Mouse (Mus musculus) G1E (cell line): Measurements from ENCODE around the gene Arih1. TPM values are rescaled to one million over a fixed set of nuclear protein-coding genes. Genes with fewer than 3 reads are reported as not detected.
A peak's percentile ranks its signal among the peaks of the same experiment; 100 is the strongest.
"Not testable (repeated sequence)": the region's sequence is repeated elsewhere in the genome, so short reads cannot be mapped to it uniquely, and the experiment has no call there.

Experiments
- ATAC-seq: 2 replicates; pipeline ENCODE4 v1.8.0; 2016; ENCODE audit warnings: mild to moderate bottlenecking; ENCODE audit not compliant: insufficient number of reproducible peaks, poor library complexity, low FRiP score, severe bottlenecking; ENCODE audit errors: extremely low read depth
- DNase-seq: peaks from one replicate; pipeline ENCODE4 v3.0.0; 2012; ENCODE audit warnings: low spot score
- H3K27me3 ChIP-seq: 2 replicates; pipeline ENCODE4 v1.6.1; 2012; ENCODE audit warnings: mild to moderate bottlenecking, low read length, inconsistent platforms; ENCODE audit not compliant: insufficient read depth
- H3K36me3 ChIP-seq: replicated peaks from 2 replicates; pipeline ENCODE3; 2012; ENCODE audit warnings: mild to moderate bottlenecking, inconsistent platforms
- H3K4me1 ChIP-seq: 2 replicates; pipeline ENCODE4 v1.6.1; 2012; ENCODE audit warnings: low read depth, low read length, inconsistent platforms, mixed read lengths; ENCODE audit not compliant: insufficient read depth
- H3K4me3 ChIP-seq: 2 replicates; pipeline ENCODE4 v1.5.1; 2012; ENCODE audit warnings: low read depth, mild to moderate bottlenecking, inconsistent platforms, low read length, moderate library complexity, mixed read lengths
- H3K9me3 ChIP-seq: replicated peaks from 2 replicates; pipeline ENCODE4 v1.6.1; 2012; ENCODE audit warnings: inconsistent platforms
- CTCF ChIP-seq: IDR thresholded peaks from 2 replicates; pipeline ENCODE4 v1.5.1; 2012; ENCODE audit warnings: low read depth, low read length, inconsistent platforms, mixed read lengths
- GATA1 ChIP-seq: IDR thresholded peaks from 2 replicates; pipeline ENCODE4 v1.6.1; 2012; ENCODE audit warnings: borderline replicate concordance, low read length, inconsistent platforms, mixed read lengths
- GATA2 ChIP-seq: IDR thresholded peaks from 2 replicates; pipeline ENCODE4 v1.6.1; 2012; ENCODE audit warnings: low read depth, low read length, inconsistent platforms, borderline replicate concordance
- POLR2AphosphoS5 ChIP-seq: IDR thresholded peaks from 2 replicates; pipeline ENCODE4 v1.6.1; 2012; ENCODE audit warnings: low read depth, low read length, inconsistent platforms; ENCODE audit not compliant: insufficient replicate concordance
- TAL1 ChIP-seq: conservative IDR thresholded peaks from 2 replicates; pipeline ENCODE4 v1.6.1; 2012; ENCODE audit warnings: low read depth, low read length, inconsistent platforms, mixed read lengths
- polyA plus RNA-seq: library from polyadenylated mRNA; stranded (reverse); fragments of >175 nt; gene quantifications from 2 replicates; pipeline ENCODE4 v1.2.3, GENCODE M21; 2012
- total RNA-seq, 2 experiments: library from RNA; stranded (forward) in 1 of 2; stranded (reverse) in 1 of 2; fragments of 200-1000 nt in 1 of 2; fragments of >200 nt in 1 of 2; fragmentation: Nextera tagmentation in 1 of 2; gene quantifications; 2 replicates each; pipeline ENCODE4 v1.2.3; 2014 to 2017

The Arih1 gene
- total and polyA plus RNA-seq, 3 experiments = 47.5 to 207 (median 89.3) TPM

GRCm38 (mm10) chr9:59389086-59389485, 97.3 kb downstream of the Arih1 start:
- Histone ChIP-seq H3K27me3 (no peaks in the 10 kb centered on the region), H3K36me3 (peaks cover 38% of the 10 kb centered on the region), H3K4me1 (peaks cover 17% of the 10 kb centered on the region), H3K9me3 (no peaks in the 10 kb centered on the region), H3K4me3 (no peak overlapping the region)
- no peak for ATAC-seq
- no peak for DNase-seq
- no peak for TF ChIP-seq GATA1
- no peak for TF ChIP-seq GATA2
- TF ChIP-seq TAL1 = no peak
- TF ChIP-seq POLR2AphosphoS5 = no peak
- no peak for TF ChIP-seq CTCF

DNA sequence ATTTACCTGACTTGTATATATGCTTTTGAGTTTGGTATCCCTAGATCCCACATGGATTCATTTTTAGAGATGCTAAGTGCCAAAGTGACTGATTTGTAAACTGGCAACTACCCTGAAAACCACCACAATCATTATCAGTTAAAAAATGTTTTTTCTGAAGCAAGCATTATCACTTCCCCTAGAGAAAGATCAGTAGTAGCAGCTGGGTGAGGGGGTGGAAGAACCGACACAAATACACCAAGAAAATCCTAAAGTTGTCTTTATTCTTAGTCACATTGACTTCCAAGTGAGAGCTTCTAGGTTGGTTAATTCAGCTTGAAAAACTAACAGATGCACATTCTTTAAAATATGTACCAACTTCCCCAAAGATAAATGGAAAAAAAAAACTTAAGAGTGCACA, 98.1 kb downstream of the Arih1 start:
- Histone ChIP-seq H3K4me3 (no peak overlapping the region), H3K4me1 (peaks cover 17% of the 10 kb centered on the region), H3K9me3 (no peaks in the 10 kb centered on the region), H3K27me3 (no peaks in the 10 kb centered on the region), H3K36me3 (peaks cover 31% of the 10 kb centered on the region)
- no peak for TF ChIP-seq GATA2
- TF ChIP-seq TAL1 = no peak
- TF ChIP-seq GATA1 = no peak
- TF ChIP-seq POLR2AphosphoS5 = no peak
- no peak for TF ChIP-seq CTCF
- no peak for ATAC-seq
- no peak for DNase-seq

DNA sequence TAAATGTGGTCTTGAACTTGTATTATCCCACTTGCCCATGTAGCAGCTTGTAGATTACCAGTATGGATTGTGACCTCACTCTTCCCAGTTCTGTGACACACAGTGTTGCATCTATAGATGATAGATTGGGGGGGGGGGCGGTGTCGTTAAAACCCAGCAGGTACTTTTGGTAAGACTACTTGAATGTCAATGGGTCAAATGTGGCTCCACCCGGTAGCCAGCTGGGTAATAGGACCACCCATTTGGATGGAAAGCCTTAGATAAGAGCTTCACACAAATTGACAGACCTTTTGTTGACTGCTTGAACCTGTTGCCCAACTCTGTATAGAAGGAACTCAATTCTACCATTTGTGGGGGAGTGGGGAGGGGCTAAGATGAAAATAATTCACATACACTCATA, 99.0 kb downstream of the Arih1 start:
- H3K4me3 ChIP-seq = no peak overlapping the region
- ATAC-seq = no peak

GRCm38 (mm10) chr9:59375626-59376025, 110.8 kb downstream of the Arih1 start:
- Histone ChIP-seq H3K4me1 (no peaks in the 10 kb centered on the region), H3K36me3 (no peaks in the 10 kb centered on the region), H3K27me3 (peaks cover 16% of the 10 kb centered on the region), H3K9me3 (peaks cover 18% of the 10 kb centered on the region), H3K4me3 (no peak overlapping the region)
- TF ChIP-seq CTCF (no peak), GATA1 (no peak), POLR2AphosphoS5 (no peak), TAL1 (no peak), GATA2 (no peak)
- no peak for DNase-seq
- no peak for ATAC-seq

More for the DNA sequence above, 99.0 kb downstream of the Arih1 start:
- Histone ChIP-seq H3K4me1 (peaks cover 17% of the 10 kb centered on the region), H3K36me3 (peaks cover 23% of the 10 kb centered on the region), H3K27me3 (no peaks in the 10 kb centered on the region), H3K9me3 (no peaks in the 10 kb centered on the region)
- TF ChIP-seq POLR2AphosphoS5 = no peak
- no peak for TF ChIP-seq CTCF
- TF ChIP-seq GATA2 = no peak
- no peak for TF ChIP-seq TAL1
- no peak for TF ChIP-seq GATA1
- DNase-seq = no peak

GRCm38 (mm10) chr9:59369646-59370045, 116.8 kb downstream of the Arih1 start:
- H3K4me3 ChIP-seq = no peak overlapping the region
- no peak for TF ChIP-seq POLR2AphosphoS5
- no peak for TF ChIP-seq TAL1
- no peak for TF ChIP-seq CTCF
- no peak for TF ChIP-seq GATA1
- TF ChIP-seq GATA2 = no peak

GRCm38 (mm10) chr9:59369220-59369619, 117.2 kb downstream of the Arih1 start:
- peaks cover 22% of the 10 kb centered on the region for H3K9me3 ChIP-seq
- H3K27me3 ChIP-seq = peaks cover 15% of the 10 kb centered on the region
- ATAC-seq (no peak), DNase-seq (no peak)
- 0 out of 2 replicates have a peak, but pooled peaks cover 2% of the 10 kb centered on the region for H3K4me1 ChIP-seq
- TF ChIP-seq TAL1 (no peak), GATA1 (no peak), POLR2AphosphoS5 (no peak), GATA2 (no peak), CTCF (no peak)
- no peaks in the 10 kb centered on the region for H3K36me3 ChIP-seq
- no peak overlapping the region for H3K4me3 ChIP-seq

More at GRCm38 (mm10) chr9:59369646-59370045, 116.8 kb downstream of the Arih1 start:
- H3K27me3 ChIP-seq = peaks cover 15% of the 10 kb centered on the region
- ATAC-seq (no peak), DNase-seq (no peak)
- H3K9me3 ChIP-seq = peaks cover 23% of the 10 kb centered on the region
- H3K36me3 ChIP-seq = no peaks in the 10 kb centered on the region
- 0 out of 2 replicates have a peak, but pooled peaks cover 2% of the 10 kb centered on the region for H3K4me1 ChIP-seq

DNA sequence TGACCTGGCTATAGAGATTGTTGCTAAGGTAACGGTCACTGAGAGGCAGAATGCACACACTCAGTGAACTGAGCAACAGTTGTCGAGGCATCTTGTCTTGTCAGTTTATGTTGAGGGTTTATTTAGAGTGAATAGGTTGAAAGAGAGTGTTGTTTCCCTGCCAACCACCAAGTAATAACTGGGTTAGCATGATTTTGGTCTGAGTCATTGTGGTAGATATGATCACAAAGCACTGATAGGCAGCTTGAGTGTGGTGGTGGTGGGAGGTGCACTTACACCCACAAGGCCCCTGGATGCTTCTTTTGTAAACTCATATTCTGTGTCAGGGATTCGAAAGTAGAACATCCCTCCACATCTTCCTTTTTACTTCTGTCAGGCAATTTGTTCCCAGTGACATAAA, 125.9 kb downstream of the Arih1 start:
- not testable (repeated sequence) for H3K4me3 ChIP-seq, H3K9me3 ChIP-seq, H3K27me3 ChIP-seq, DNase-seq, H3K36me3 ChIP-seq
- peak; percentile 78 for ATAC-seq
- H3K4me1 ChIP-seq = peaks cover 20% of the 10 kb centered on the region

- not testable (repeated sequence) for H3K36me3 ChIP-seq, DNase-seq, H3K9me3 ChIP-seq, H3K4me3 ChIP-seq, ATAC-seq, H3K27me3 ChIP-seq
- peaks cover 29% of the 10 kb centered on the region for H3K4me1 ChIP-seq
Measured at GRCm38 (mm10) chr9:59358041-59358440, 128.4 kb downstream of the Arih1 start.
